8 mouse cellular contexts compared by ENCODE assay signal in the genomic region with DNA sequence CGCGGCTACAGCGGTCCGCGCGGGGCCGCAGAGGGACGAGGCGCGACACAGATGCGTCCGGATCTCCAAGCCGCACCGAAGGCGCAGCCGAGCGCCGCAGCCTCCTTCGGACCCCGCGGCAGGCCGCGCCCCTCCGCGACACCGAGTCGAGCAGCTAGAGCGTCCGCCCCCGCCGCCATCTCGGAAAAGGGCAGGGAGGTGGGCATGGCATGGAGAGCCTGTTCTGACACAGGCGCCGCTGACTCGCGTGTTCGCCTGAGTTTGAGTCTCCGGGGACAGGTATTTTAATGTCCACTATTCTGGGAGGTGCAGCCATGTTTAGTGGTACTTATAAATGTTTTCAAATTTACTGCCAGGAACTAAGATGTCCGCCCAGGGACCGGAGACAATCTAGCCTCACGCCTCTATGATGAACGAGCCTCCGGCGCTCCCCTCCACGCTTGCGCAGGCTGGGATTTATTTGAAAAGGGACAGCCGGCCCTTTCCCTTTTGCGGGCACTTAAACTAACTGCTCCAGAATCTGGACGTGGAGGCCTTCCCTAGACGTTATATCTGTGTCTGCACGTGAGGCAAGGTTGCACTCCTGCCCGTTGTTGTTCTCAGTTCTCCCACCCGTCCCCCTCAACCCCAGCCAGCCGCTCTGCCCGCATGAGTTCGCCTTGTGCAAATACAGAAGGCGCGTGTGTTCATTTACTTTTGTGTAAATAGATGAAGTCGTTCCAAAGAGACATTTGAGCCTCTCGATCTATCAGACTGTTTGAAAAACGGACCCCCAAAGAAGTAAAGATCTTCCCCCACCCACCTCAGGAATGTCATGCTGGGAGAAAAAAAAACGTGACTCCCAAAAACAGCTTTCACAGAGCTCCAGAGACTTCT. TPM values are rescaled to one million over a fixed set of nuclear protein-coding genes. Genes with fewer than 3 reads are reported as not detected.
DNase-seq lines count a peak whose midpoint lies in the region; ATAC-seq and TF ChIP-seq lines count a peak whose summit lies in the region.

No protein-coding gene starts in this region.

- H3K9ac ChIP-seq in forebrain, embryonic 11.5 days (ENCODE audit: low read length): peak overlapping the region; percentile 95
- peak overlapping the region; percentile 84 for H3K9ac ChIP-seq in heart, embryonic 16.5 days (ENCODE audit: low read length)
- peak overlapping the region; percentile 69 for H3K9ac ChIP-seq in liver, embryonic 14.5 days (replicated peaks)
- H3K9ac ChIP-seq in stomach, embryonic 15.5 days: peak overlapping the region; percentile 77

- H3K4me2 ChIP-seq in forebrain, embryonic 11.5 days (ENCODE audit: low read depth, low read length, severe bottlenecking): peak overlapping the region; percentile 58
- peak overlapping the region; percentile 71 for H3K4me2 ChIP-seq in heart, embryonic 16.5 days (ENCODE audit: low read depth, low read length)
- peak overlapping the region; percentile 71 for H3K4me2 ChIP-seq in liver, embryonic 14.5 days (ENCODE audit: low read depth)
- H3K4me2 ChIP-seq in stomach, embryonic 15.5 days: peak overlapping the region; percentile 61

- peak overlapping the region; percentile 81 for H3K27ac ChIP-seq in forebrain, embryonic 11.5 days (ENCODE audit: low read depth, low read length)
- peak overlapping the region; percentile 77 for H3K27ac ChIP-seq in heart, embryonic 16.5 days (ENCODE audit: low read length)
- peak overlapping the region; percentile 63 for H3K27ac ChIP-seq in liver, embryonic 14.5 days
- H3K27ac ChIP-seq in stomach, embryonic 15.5 days: peak overlapping the region; percentile 93

- H3K36me3 ChIP-seq in E14TG2a.4 (ENCODE audit: insufficient read depth, low read length): peaks cover 27% of the 10 kb centered on the region
- H3K36me3 ChIP-seq in forebrain, embryonic 11.5 days (ENCODE audit: control insufficient read depth, insufficient read depth, low read length): peaks cover 6% of the 10 kb centered on the region; the same call in 1 of the 2 replicates
- peaks cover 14% of the 10 kb centered on the region for H3K36me3 ChIP-seq in heart, embryonic 16.5 days (ENCODE audit: control insufficient read depth, insufficient read depth)
- H3K36me3 ChIP-seq in liver, embryonic 14.5 days (replicated peaks; ENCODE audit: control insufficient read depth, insufficient read depth, low read depth): no peaks in the 10 kb centered on the region; the same call in 1 of the 2 replicates
- peaks cover 11% of the 10 kb centered on the region; the same call in 1 of the 2 replicates for H3K36me3 ChIP-seq in stomach, embryonic 15.5 days

- DNase-seq in c-Kit-positive CD71-positive TER-119-negative erythroid progenitor cells, embryonic 14.5 days (ENCODE audit: low read depth): peak; percentile 81
- peak; percentile 93 for DNase-seq in forebrain, embryonic 11.5 days (ENCODE audit: low spot score)
- peak; percentile 90 to 92 for DNase-seq in kidney, postnatal 25 days
- peak; percentile 76 to 79 (median 79) for DNase-seq in liver, embryonic 14.5 days (ENCODE audit: low read depth in 3 of 3, low spot score in 3 of 3)
- peak; percentile 92 for DNase-seq in neural tube, embryonic 10.5 days (ENCODE audit: extremely low spot score, low spot score)

- peak overlapping the region; percentile 99 for H3K4me3 ChIP-seq in E14TG2a.4 (replicated peaks; ENCODE audit: low read length)
- peak overlapping the region; percentile 70 for H3K4me3 ChIP-seq in forebrain, embryonic 11.5 days (ENCODE audit: low read depth, low read length)
- peak overlapping the region; percentile 81 for H3K4me3 ChIP-seq in heart, embryonic 16.5 days (ENCODE audit: low read length)
- peak overlapping the region; percentile 75 to 77 for H3K4me3 ChIP-seq in liver, embryonic 14.5 days (ENCODE audit: insufficient read depth in 1 of 2, low read depth in 2 of 2, low read length in 2 of 2)
- peak overlapping the region; percentile 93 for H3K4me3 ChIP-seq in stomach, embryonic 15.5 days (replicated peaks)

- WGBS in forebrain, embryonic 11.5 days: under 1% methylated on average over 61 of the region's 62 CpGs
- WGBS in heart, embryonic 16.5 days: under 1% methylated on average over 62 of the region's 62 CpGs
- WGBS in liver, embryonic 14.5 days (ENCODE audit: insufficient replicate concordance): under 1% methylated on average over 62 of the region's 62 CpGs
- under 1% methylated on average over 62 of the region's 62 CpGs for WGBS in stomach, embryonic 15.5 days

- no peak for TF ChIP-seq CTCF in E14TG2a.4 (conservative IDR thresholded peaks at IDR 0.05; ENCODE audit: low read length)
- TF ChIP-seq CTCF in liver, embryonic 14.5 days (IDR thresholded peaks at IDR 0.05; ENCODE audit: low read depth): no peak

- peak; percentile 92 for ATAC-seq in forebrain, embryonic 11.5 days (replicated peaks; ENCODE audit: low FRiP score)
- peak; percentile 89 for ATAC-seq in heart, embryonic 16.5 days (replicated peaks; ENCODE audit: extremely low read depth, insufficient read depth, low FRiP score)
- peak; percentile 91 for ATAC-seq in liver, embryonic 14.5 days (ENCODE audit: insufficient read depth)
- ATAC-seq in stomach, embryonic 15.5 days (ENCODE audit: insufficient read depth, low FRiP score, low read depth): peak; percentile 84

- no peaks in the 10 kb centered on the region for H3K9me3 ChIP-seq in E14TG2a.4 (ENCODE audit: low read length)
- H3K9me3 ChIP-seq in forebrain, embryonic 11.5 days (ENCODE audit: control insufficient read depth, low read length): no peaks in the 10 kb centered on the region; the same call in 1 of the 2 replicates
- 0 out of 2 replicates have a peak, but pooled peaks cover 2% of the 10 kb centered on the region for H3K9me3 ChIP-seq in heart, embryonic 16.5 days (replicated peaks; ENCODE audit: control insufficient read depth, low read length)
- no peaks in the 10 kb centered on the region for H3K9me3 ChIP-seq in liver, embryonic 14.5 days (ENCODE audit: control insufficient read depth, low read length)
- H3K9me3 ChIP-seq in stomach, embryonic 15.5 days: no peaks in the 10 kb centered on the region

- peaks cover 69% of the 10 kb centered on the region for H3K4me1 ChIP-seq in E14TG2a.4 (replicated peaks; ENCODE audit: low read depth, low read length)
- H3K4me1 ChIP-seq in forebrain, embryonic 11.5 days (replicated peaks; ENCODE audit: control insufficient read depth, insufficient read depth, low read length): peaks cover 7% of the 10 kb centered on the region; the same call in 1 of the 2 replicates
- peaks cover 10% of the 10 kb centered on the region for H3K4me1 ChIP-seq in heart, embryonic 16.5 days (ENCODE audit: control insufficient read depth, insufficient read depth, low read length)
- H3K4me1 ChIP-seq in liver, embryonic 14.5 days (replicated peaks; ENCODE audit: control insufficient read depth in 2 of 2, insufficient read depth in 2 of 2, low read length in 1 of 2): peaks cover 5 to 11% of the 10 kb centered on the region in 2 experiments
- peaks cover 26% of the 10 kb centered on the region for H3K4me1 ChIP-seq in stomach, embryonic 15.5 days

- no peak; the same call in 1 of the 2 replicates for TF ChIP-seq EP300 in liver, embryonic 14.5 days (IDR thresholded peaks at IDR 0.05; ENCODE audit: low read depth)

- no peaks in the 10 kb centered on the region for H3K27me3 ChIP-seq in E14TG2a.4 (ENCODE audit: insufficient read depth, low read length)
- H3K27me3 ChIP-seq in forebrain, embryonic 11.5 days (ENCODE audit: control insufficient read depth, insufficient read depth, low read length): no peaks in the 10 kb centered on the region
- H3K27me3 ChIP-seq in heart, embryonic 16.5 days (ENCODE audit: control insufficient read depth, insufficient read depth, low read length): no peaks in the 10 kb centered on the region
- no peaks in the 10 kb centered on the region for H3K27me3 ChIP-seq in liver, embryonic 14.5 days (ENCODE audit: control insufficient read depth, insufficient read depth, low read length)
- H3K27me3 ChIP-seq in stomach, embryonic 15.5 days (replicated peaks): no peaks in the 10 kb centered on the region

RNA-seq across cellular contexts. Expression of gene Prpsap1, which starts 3.5 kb away (rescaled TPM):
- polyA plus RNA-seq in forebrain, embryonic 11.5 days (2014; fragmentation: Nextera tagmentation; extraction: Ambion mirVana): 188 and 195 TPM in 2 replicates
- 98.6 and 99.1 TPM in 2 replicates for polyA plus RNA-seq in heart, embryonic 16.5 days (2015; fragmentation: Nextera tagmentation; extraction: Ambion mirVana)
- polyA plus RNA-seq in liver, embryonic 14.5 days (2012; rRNA removed): 19.2 and 22.2 TPM in 2 replicates
- polyA plus RNA-seq in liver, embryonic 14.5 days (2014; fragmentation: Nextera tagmentation; extraction: Ambion mirVana): 38.4 and 40.4 TPM in 2 replicates
- polyA plus RNA-seq in stomach, embryonic 15.5 days (2015; fragmentation: Nextera tagmentation; extraction: Ambion mirVana): 196 and 218 TPM in 2 replicates

RNA-seq across cellular contexts. Expression of gene Qrich2, which starts 24.4 kb away (rescaled TPM):
- polyA plus RNA-seq in forebrain, embryonic 11.5 days (2014; fragmentation: Nextera tagmentation; extraction: Ambion mirVana): not detected in 2 replicates
- polyA plus RNA-seq in heart, embryonic 16.5 days (2015; fragmentation: Nextera tagmentation; extraction: Ambion mirVana): 0.07 TPM in 1 of 2 replicates, not detected in the other
- polyA plus RNA-seq in liver, embryonic 14.5 days (2012; rRNA removed): 0.01 and 0.02 TPM in 2 replicates
- polyA plus RNA-seq in liver, embryonic 14.5 days (2014; fragmentation: Nextera tagmentation; extraction: Ambion mirVana): 0.08 TPM in 1 of 2 replicates, not detected in the other
- 0.46 and 0.50 TPM in 2 replicates for polyA plus RNA-seq in stomach, embryonic 15.5 days (2015; fragmentation: Nextera tagmentation; extraction: Ambion mirVana)

RNA-seq across cellular contexts. Expression of gene Sphk1, which starts 40.3 kb away (rescaled TPM):
- polyA plus RNA-seq in forebrain, embryonic 11.5 days (2014; fragmentation: Nextera tagmentation; extraction: Ambion mirVana): 3.8 and 3.9 TPM in 2 replicates
- 3.6 and 4.5 TPM in 2 replicates for polyA plus RNA-seq in heart, embryonic 16.5 days (2015; fragmentation: Nextera tagmentation; extraction: Ambion mirVana)
- polyA plus RNA-seq in liver, embryonic 14.5 days (2012; rRNA removed): 23.0 and 24.1 TPM in 2 replicates
- 26.8 and 32.2 TPM in 2 replicates for polyA plus RNA-seq in liver, embryonic 14.5 days (2014; fragmentation: Nextera tagmentation; extraction: Ambion mirVana)
- 15.3 and 20.7 TPM in 2 replicates for polyA plus RNA-seq in stomach, embryonic 15.5 days (2015; fragmentation: Nextera tagmentation; extraction: Ambion mirVana)

RNA-seq across cellular contexts. Expression of gene Ubald2, which starts 56.6 kb away (rescaled TPM):
- polyA plus RNA-seq in forebrain, embryonic 11.5 days (2014; fragmentation: Nextera tagmentation; extraction: Ambion mirVana): 80.2 and 83.7 TPM in 2 replicates
- 29.2 and 35.4 TPM in 2 replicates for polyA plus RNA-seq in heart, embryonic 16.5 days (2015; fragmentation: Nextera tagmentation; extraction: Ambion mirVana)
- 58.9 and 70.9 TPM in 2 replicates for polyA plus RNA-seq in liver, embryonic 14.5 days (2012; rRNA removed)
- 50.3 and 55.4 TPM in 2 replicates for polyA plus RNA-seq in liver, embryonic 14.5 days (2014; fragmentation: Nextera tagmentation; extraction: Ambion mirVana)
- 37.7 and 37.9 TPM in 2 replicates for polyA plus RNA-seq in stomach, embryonic 15.5 days (2015; fragmentation: Nextera tagmentation; extraction: Ambion mirVana)

Comparison
In these comparisons a context has a peak if more than half of its experiments do, and no peak if none do; other contexts are left out.
1. Peak in every context shown above with its lines: DNase-seq, ATAC-seq, H3K4me3 ChIP-seq and H3K27ac ChIP-seq.